Mouse (Mus musculus) cerebellum, adult 2 months (tissue): ENCODE results near the gene Unc80. TPM values are rescaled to one million over a fixed set of nuclear protein-coding genes. Genes with fewer than 3 reads are reported as not detected.

Experiments
- DNase-seq, 2 experiments: peaks; one replicate each; pipeline ENCODE4 v3.0.0; 2021
- H3K27ac ChIP-seq: fragments of 200-500 bp; 2 replicates; pipeline ENCODE4 v1.5.1; 2012; ENCODE audit warnings: low read length, control low read depth, inconsistent platforms; ENCODE audit not compliant: insufficient read depth
- H3K27me3 ChIP-seq: fragments of 200-500 bp; 2 replicates; pipeline ENCODE4 v1.6.1; 2012; ENCODE audit warnings: inconsistent platforms, mild to moderate bottlenecking, low read length, moderate library complexity; ENCODE audit not compliant: control insufficient read depth, insufficient read depth
- H3K4me1 ChIP-seq: fragments of 200-500 bp; 2 replicates; pipeline ENCODE4 v1.6.1; 2011; ENCODE audit warnings: low read length; ENCODE audit not compliant: control insufficient read depth, insufficient read depth
- H3K4me3 ChIP-seq: fragments of 200-500 bp; replicated peaks from 2 replicates; pipeline ENCODE3; 2011; ENCODE audit warnings: mild to moderate bottlenecking, low read depth, low read length, control low read depth; ENCODE audit not compliant: insufficient read depth
- CTCF ChIP-seq: fragments of 200-500 bp; IDR thresholded peaks from 2 replicates; pipeline ENCODE4 v1.5.1; 2011; ENCODE audit warnings: low read depth, mild to moderate bottlenecking, control low read depth, low read length, moderate library complexity, borderline replicate concordance; ENCODE audit not compliant: insufficient read depth
- POLR2A ChIP-seq: fragments of 200-500 bp; IDR thresholded peaks from 2 replicates; pipeline ENCODE4 v1.6.1; 2011; ENCODE audit warnings: low read length, control low read depth, borderline replicate concordance; ENCODE audit not compliant: insufficient read depth
- WGBS: fragments of 180-500 bp; shearing (Covaris S2); methylation state at CpG from one replicate; pipeline ENCODE4 v1.1.7; 2018; 5-methylcytosine and 5-hydroxymethylcytosine counted together
- polyA plus RNA-seq: library from polyadenylated mRNA; depleted of rRNA; stranded (reverse); fragments of >200 nt; gene quantifications from 2 replicates; pipeline ENCODE4 v1.2.3, GENCODE M21; 2012; rRNA removed

The Unc80 gene
- polyA plus RNA-seq, result 131 and 148 TPM in 2 replicates

- TF ChIP-seq POLR2A (peak; percentile 26; the same call in 1 of the 2 replicates), CTCF (no peak)
- WGBS, result under 1% methylated on average over 78 of the region's 83 CpGs
- Histone ChIP-seq H3K4me1 (peaks cover 9% of the 10 kb centered on the region; the same call in 1 of the 2 replicates), H3K4me3 (peak within 1 kb of the TSS; percentile 81), H3K27me3 (no peaks in the 10 kb centered on the region), H3K27ac (peak within 1 kb of the TSS; percentile 98)
- peak; percentile 85 to 89 for DNase-seq
Observed at GRCm38 (mm10) chr1:66467821-66468703, at the start of gene Unc80. TSS of gene Unc80 (plus strand) at chr1:66468367.

- TF ChIP-seq CTCF (no peak), POLR2A (no peak)
- Histone ChIP-seq H3K27me3 (no peaks in the 10 kb centered on the region), H3K4me1 (no peaks in the 10 kb centered on the region), H3K4me3 (no peak overlapping the region), H3K27ac (no peak overlapping the region)
- DNase-seq, result no peak
- 94% methylated on average over 5 of the region's 5 CpGs for WGBS
Observed at GRCm38 (mm10) chr1:66426073-66426472, 42.1 kb upstream of the Unc80 start.

- DNase-seq, result no peak
- no peak overlapping the region for H3K4me3 ChIP-seq
- H3K4me1 ChIP-seq, result no peaks in the 10 kb centered on the region
- H3K27ac ChIP-seq, result no peak overlapping the region; the same call in 1 of the 2 replicates
- no peak for TF ChIP-seq CTCF
- no peaks in the 10 kb centered on the region for H3K27me3 ChIP-seq
Observed at GRCm38 (mm10) chr1:66430962-66431361, 37.2 kb upstream of the Unc80 start.

GRCm38 (mm10) chr1:66431472-66431871 is 36.7 kb upstream of the Unc80 start:
- Histone ChIP-seq H3K27me3 (no peaks in the 10 kb centered on the region), H3K4me3 (no peak overlapping the region), H3K27ac (no peak overlapping the region), H3K4me1 (no peaks in the 10 kb centered on the region)
- TF ChIP-seq POLR2A (no peak), CTCF (no peak)
- DNase-seq, result no peak
- 94% methylated on average over 6 of the region's 6 CpGs for WGBS

GRCm38 (mm10) chr1:66438069-66438468 is 30.1 kb upstream of the Unc80 start:
- Histone ChIP-seq H3K27ac (no peak overlapping the region), H3K4me3 (no peak overlapping the region), H3K27me3 (no peaks in the 10 kb centered on the region), H3K4me1 (no peaks in the 10 kb centered on the region)
- TF ChIP-seq CTCF (no peak), POLR2A (no peak)
- DNase-seq, result no peak
- WGBS, result 90% methylated on average over 2 of the region's 2 CpGs

- Histone ChIP-seq H3K4me1 (no peaks in the 10 kb centered on the region), H3K27me3 (no peaks in the 10 kb centered on the region), H3K27ac (no peak overlapping the region), H3K4me3 (no peak overlapping the region)
- TF ChIP-seq POLR2A (no peak), CTCF (no peak)
- no peak for DNase-seq
- 77% methylated on average over 2 of the region's 2 CpGs for WGBS
Observed at GRCm38 (mm10) chr1:66442922-66443321, 25.2 kb upstream of the Unc80 start.

GRCm38 (mm10) chr1:66449471-66449870 is 18.7 kb upstream of the Unc80 start:
- Histone ChIP-seq H3K4me1 (peaks cover 5% of the 10 kb centered on the region), H3K4me3 (no peak overlapping the region), H3K27me3 (no peaks in the 10 kb centered on the region), H3K27ac (no peak overlapping the region)
- WGBS, result 0% methylated on average over 2 of the region's 2 CpGs
- DNase-seq, result no peak
- TF ChIP-seq CTCF (no peak), POLR2A (no peak)

GRCm38 (mm10) chr1:66456580-66456979 is 11.6 kb upstream of the Unc80 start:
- 54% methylated on average over 2 of the region's 2 CpGs for WGBS

More at GRCm38 (mm10) chr1:66456580-66456979, 11.6 kb upstream of the Unc80 start:
- H3K27ac ChIP-seq, result no peak overlapping the region
- H3K4me3 ChIP-seq, result no peak overlapping the region
- DNase-seq, result no peak
- H3K27me3 ChIP-seq, result no peaks in the 10 kb centered on the region
- H3K4me1 ChIP-seq, result no peaks in the 10 kb centered on the region
- TF ChIP-seq POLR2A (no peak), CTCF (no peak)
